Mouse (Mus musculus) heart, embryonic 10.5 days (tissue): ENCODE measurements at regions not wholly inside any gene's neighbourhood (a gene's known extent, or its start where the extent isn't known, plus 50 kb on each side); places are given as distances from the start of the nearest gene placed in this dataset.

ENCODE experiments used
- DNase-seq: peaks from one replicate; pipeline ENCODE4 v3.0.0-alpha.2; 2017; ENCODE audit warnings: low spot score
- H3K27ac ChIP-seq: fragments of 300-500 bp; sonication (generic); 2 replicates; pipeline ENCODE4 v1.5.1; 2016; ENCODE audit warnings: mild to moderate bottlenecking
- H3K27me3 ChIP-seq: fragments of 300-500 bp; sonication (generic); 2 replicates; pipeline ENCODE4 v1.6.1; 2016; ENCODE audit warnings: mild to moderate bottlenecking; ENCODE audit not compliant: poor library complexity, insufficient read depth, severe bottlenecking
- H3K36me3 ChIP-seq: fragments of 300-500 bp; sonication (generic); 2 replicates; pipeline ENCODE4 v1.6.1; 2016; ENCODE audit warnings: mild to moderate bottlenecking, moderate library complexity
- H3K4me1 ChIP-seq: fragments of 300-500 bp; sonication (generic); 2 replicates; pipeline ENCODE4 v1.6.1; 2016; ENCODE audit warnings: mild to moderate bottlenecking
- H3K4me3 ChIP-seq: fragments of 300-500 bp; sonication (generic); 2 replicates; pipeline ENCODE4 v1.5.1; 2016; ENCODE audit warnings: mild to moderate bottlenecking, moderate library complexity
- H3K9me3 ChIP-seq: fragments of 300-500 bp; sonication (generic); 2 replicates; pipeline ENCODE4 v1.6.1; 2016; ENCODE audit warnings: mild to moderate bottlenecking, moderate library complexity
- WGBS: fragments of 180-500 bp; shearing (Covaris S2); methylation state at CpG from one replicate; pipeline ENCODE4 v1.1.7; 2016; 5-methylcytosine and 5-hydroxymethylcytosine counted together

GRCm38 (mm10) chr10:66857330-66857729 lies 238.6 kb upstream of the Jmjd1c start:
- H3K27ac ChIP-seq, result no peak overlapping the region

GRCm38 (mm10) chr10:66861421-66861820 lies 234.5 kb upstream of the Jmjd1c start:
- WGBS, result 67% methylated on average over 1 of the region's 1 CpGs
- Histone ChIP-seq H3K36me3 (no peaks in the 10 kb centered on the region), H3K27ac (no peak overlapping the region), H3K4me3 (no peak overlapping the region), H3K4me1 (peaks cover 6% of the 10 kb centered on the region; the same call in 1 of the 2 replicates), H3K27me3 (no peaks in the 10 kb centered on the region), H3K9me3 (no peaks in the 10 kb centered on the region)
- DNase-seq, result no peak

More at GRCm38 (mm10) chr10:66857330-66857729, 238.6 kb upstream of the Jmjd1c start:
- H3K4me1 ChIP-seq, result no peaks in the 10 kb centered on the region
- H3K27me3 ChIP-seq, result no peaks in the 10 kb centered on the region
- H3K36me3 ChIP-seq, result no peaks in the 10 kb centered on the region
- WGBS, result 84% methylated on average over 7 of the region's 7 CpGs
- H3K9me3 ChIP-seq, result no peaks in the 10 kb centered on the region
- DNase-seq, result no peak
- H3K4me3 ChIP-seq, result no peak overlapping the region

GRCm38 (mm10) chr10:66864161-66864862 lies 231.6 kb upstream of the Jmjd1c start:
- Histone ChIP-seq H3K4me1 (peaks cover 6% of the 10 kb centered on the region; the same call in 1 of the 2 replicates), H3K36me3 (no peaks in the 10 kb centered on the region), H3K27me3 (no peaks in the 10 kb centered on the region), H3K9me3 (no peaks in the 10 kb centered on the region), H3K4me3 (no peak overlapping the region), H3K27ac (peak overlapping the region; percentile 59; the same call in 1 of the 2 replicates)
- WGBS, result 54% methylated on average over 14 of the region's 14 CpGs
- peak; percentile 78 for DNase-seq

- H3K4me3 ChIP-seq, result no peak overlapping the region
- H3K4me1 ChIP-seq, result peaks cover 6% of the 10 kb centered on the region; the same call in 1 of the 2 replicates
- no peaks in the 10 kb centered on the region for H3K9me3 ChIP-seq
- no peaks in the 10 kb centered on the region for H3K27me3 ChIP-seq
- no peak for DNase-seq
- H3K36me3 ChIP-seq, result no peaks in the 10 kb centered on the region
- WGBS, result 75% methylated on average over 10 of the region's 10 CpGs
- H3K27ac ChIP-seq, result no peak overlapping the region
These were observed 230.8 kb upstream of the Jmjd1c start for GRCm38 (mm10) chr10:66865010-66865582.

DNA sequence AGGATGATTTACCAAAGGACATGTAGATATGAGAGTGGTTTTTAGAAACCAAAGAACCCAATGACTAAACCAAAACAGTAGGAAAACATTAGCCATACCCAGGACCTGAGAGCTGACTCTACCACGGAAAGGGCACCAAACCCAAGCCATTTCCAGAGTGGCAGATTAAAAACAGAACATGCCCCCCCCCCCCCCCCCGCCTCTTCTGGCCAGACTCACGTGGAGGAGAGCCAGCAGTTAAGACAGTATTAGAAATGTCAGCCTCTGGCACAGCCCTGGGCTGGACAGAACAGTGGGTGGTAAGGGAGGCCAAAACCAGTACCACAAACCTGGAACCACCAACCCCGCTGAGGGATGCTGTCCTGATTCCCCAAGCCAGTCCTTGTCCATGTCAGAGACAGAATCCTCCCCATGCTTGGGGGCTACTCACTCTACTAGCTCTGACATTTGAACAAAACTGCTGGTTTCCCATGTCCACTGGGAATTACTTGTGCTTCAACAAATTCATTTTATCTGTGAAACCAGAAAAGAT lies 224.7 kb upstream of the Jmjd1c start:
- H3K27me3 ChIP-seq, result no peaks in the 10 kb centered on the region
- H3K4me3 ChIP-seq, result no peak overlapping the region
- DNase-seq, result no peak
- 65% methylated on average over 4 of the region's 4 CpGs for WGBS
- H3K36me3 ChIP-seq, result no peaks in the 10 kb centered on the region
- no peaks in the 10 kb centered on the region for H3K4me1 ChIP-seq
- no peak overlapping the region for H3K27ac ChIP-seq
- no peaks in the 10 kb centered on the region for H3K9me3 ChIP-seq

GRCm38 (mm10) chr10:66871673-66872072 lies 224.3 kb upstream of the Jmjd1c start:
- Histone ChIP-seq H3K36me3 (no peaks in the 10 kb centered on the region), H3K4me1 (no peaks in the 10 kb centered on the region), H3K27ac (no peak overlapping the region), H3K4me3 (no peak overlapping the region), H3K9me3 (no peaks in the 10 kb centered on the region), H3K27me3 (no peaks in the 10 kb centered on the region)
- WGBS, result 71% methylated on average over 1 of the region's 1 CpGs
- DNase-seq, result no peak

- Histone ChIP-seq H3K36me3 (no peaks in the 10 kb centered on the region), H3K4me1 (no peaks in the 10 kb centered on the region), H3K9me3 (no peaks in the 10 kb centered on the region), H3K27me3 (no peaks in the 10 kb centered on the region), H3K27ac (no peak overlapping the region), H3K4me3 (no peak overlapping the region)
- WGBS, result 93% methylated on average over 4 of the region's 4 CpGs
- no peak for DNase-seq
These were observed 222.5 kb upstream of the Jmjd1c start for GRCm38 (mm10) chr10:66873468-66873867.

DNA sequence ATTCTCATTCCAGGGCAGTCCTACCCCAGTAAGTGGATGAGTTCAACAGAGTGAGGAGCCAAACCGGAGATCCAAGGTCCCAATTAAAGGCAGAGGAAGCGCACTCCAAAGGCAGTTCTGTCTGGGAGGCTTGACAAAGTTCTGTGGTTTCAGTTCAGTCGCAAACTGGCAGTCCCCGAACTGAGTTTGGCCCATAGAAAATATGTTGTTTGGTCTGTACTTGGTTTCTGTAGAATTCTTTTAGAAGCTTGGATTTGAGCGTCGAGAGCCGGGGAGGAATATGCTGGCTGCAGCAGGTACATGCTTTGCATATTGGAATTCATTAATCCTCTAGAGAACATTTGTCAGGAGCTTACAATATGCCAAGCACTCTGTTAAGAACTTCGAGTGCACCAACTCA lies 216.9 kb upstream of the Jmjd1c start:
- no peaks in the 10 kb centered on the region for H3K36me3 ChIP-seq
- no peaks in the 10 kb centered on the region for H3K4me1 ChIP-seq
- WGBS, result 84% methylated on average over 8 of the region's 8 CpGs
- H3K27me3 ChIP-seq, result no peaks in the 10 kb centered on the region
- no peak overlapping the region for H3K27ac ChIP-seq
- DNase-seq, result no peak
- H3K4me3 ChIP-seq, result no peak overlapping the region
- no peaks in the 10 kb centered on the region for H3K9me3 ChIP-seq

DNA sequence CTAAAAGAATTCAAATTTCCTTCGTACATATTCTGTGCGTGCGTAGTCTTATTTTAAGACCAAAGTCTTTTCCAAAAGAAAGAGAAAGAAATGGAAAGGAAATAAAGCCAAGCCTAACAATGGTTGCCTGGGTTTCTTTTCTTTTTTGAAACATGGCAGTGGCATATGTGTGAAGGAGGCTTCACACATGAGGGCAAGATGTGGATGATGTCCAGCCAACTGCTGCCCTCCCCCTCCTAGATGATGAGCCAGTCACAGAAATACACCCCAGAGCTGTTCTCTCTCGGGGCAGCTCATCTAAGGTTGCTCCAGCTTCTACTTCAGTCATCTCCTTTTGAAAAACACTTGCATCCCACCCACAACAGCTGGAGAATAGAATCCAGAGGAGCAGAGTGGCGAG lies 213.1 kb upstream of the Jmjd1c start:
- 93% methylated on average over 5 of the region's 5 CpGs for WGBS
- Histone ChIP-seq H3K36me3 (no peaks in the 10 kb centered on the region), H3K27me3 (no peaks in the 10 kb centered on the region), H3K9me3 (no peaks in the 10 kb centered on the region), H3K27ac (no peak overlapping the region), H3K4me1 (no peaks in the 10 kb centered on the region), H3K4me3 (no peak overlapping the region)
- no peak for DNase-seq

- WGBS, result 76% methylated on average over 5 of the region's 5 CpGs
- H3K27ac ChIP-seq, result no peak overlapping the region
- no peaks in the 10 kb centered on the region for H3K9me3 ChIP-seq
- H3K4me1 ChIP-seq, result no peaks in the 10 kb centered on the region
- no peaks in the 10 kb centered on the region for H3K36me3 ChIP-seq
- DNase-seq, result no peak
- H3K4me3 ChIP-seq, result no peak overlapping the region
- H3K27me3 ChIP-seq, result no peaks in the 10 kb centered on the region
These were observed 210.3 kb upstream of the Jmjd1c start for GRCm38 (mm10) chr10:66885575-66885974.

DNA sequence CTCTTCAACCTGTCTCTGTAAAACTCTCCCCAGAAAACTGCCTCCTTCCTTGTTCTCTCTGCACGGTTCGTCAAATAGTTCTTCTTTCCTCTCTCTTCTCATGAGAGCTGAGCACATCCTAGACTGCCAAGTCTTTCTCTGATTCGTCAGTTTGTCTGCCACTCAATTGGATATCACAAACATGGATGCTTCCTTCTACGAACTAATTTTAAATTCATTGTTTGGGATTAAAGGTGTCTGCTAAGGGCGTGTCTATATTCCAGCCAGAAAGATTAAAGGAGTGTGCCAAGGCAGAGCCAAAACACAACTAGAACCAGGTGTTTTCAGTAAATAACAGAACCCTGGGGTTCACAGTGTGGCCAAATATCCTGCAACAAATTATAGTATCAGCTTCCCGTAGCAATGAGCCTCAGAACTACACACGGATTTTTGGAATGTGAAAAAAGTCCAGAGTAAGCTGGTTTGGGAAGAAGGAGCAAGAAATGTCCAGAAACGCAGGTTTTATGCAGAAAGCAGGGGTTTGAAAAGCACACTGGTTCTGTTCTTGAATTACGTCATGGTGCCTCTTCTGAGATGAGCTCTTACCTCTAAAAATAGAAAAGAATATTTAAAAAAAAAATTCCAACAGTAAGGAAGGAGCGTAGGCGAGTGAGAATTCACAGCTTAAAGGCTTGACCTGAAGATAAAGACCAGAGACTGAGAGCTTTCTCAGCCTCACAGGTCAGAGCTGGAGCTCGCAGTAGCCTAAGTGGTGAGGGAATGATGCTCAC lies 206.0 kb upstream of the Jmjd1c start:
- WGBS, result 80% methylated on average over 12 of the region's 12 CpGs
- no peaks in the 10 kb centered on the region for H3K27me3 ChIP-seq
- DNase-seq, result no peak
- H3K27ac ChIP-seq, result no peak overlapping the region
- H3K4me1 ChIP-seq, result no peaks in the 10 kb centered on the region
- no peaks in the 10 kb centered on the region for H3K9me3 ChIP-seq
- no peaks in the 10 kb centered on the region; the same call in 1 of the 2 replicates for H3K36me3 ChIP-seq
- no peak overlapping the region for H3K4me3 ChIP-seq

GRCm38 (mm10) chr10:66891811-66892210 lies 204.1 kb upstream of the Jmjd1c start:
- H3K9me3 ChIP-seq, result no peaks in the 10 kb centered on the region
- no peaks in the 10 kb centered on the region for H3K27me3 ChIP-seq
- peaks cover 1% of the 10 kb centered on the region; the same call in 1 of the 2 replicates for H3K4me1 ChIP-seq
- no peak overlapping the region for H3K4me3 ChIP-seq
- H3K36me3 ChIP-seq, result no peaks in the 10 kb centered on the region; the same call in 1 of the 2 replicates
- 81% methylated on average over 1 of the region's 1 CpGs for WGBS
- DNase-seq, result no peak
- H3K27ac ChIP-seq, result no peak overlapping the region

- H3K9me3 ChIP-seq, result no peaks in the 10 kb centered on the region
- DNase-seq, result no peak
- H3K27me3 ChIP-seq, result no peaks in the 10 kb centered on the region
- no peak overlapping the region for H3K4me3 ChIP-seq
- peaks cover 10% of the 10 kb centered on the region for H3K4me1 ChIP-seq
- no peak overlapping the region for H3K27ac ChIP-seq
- WGBS, result 70% methylated on average over 14 of the region's 14 CpGs
- no peaks in the 10 kb centered on the region; the same call in 1 of the 2 replicates for H3K36me3 ChIP-seq
These were observed 202.1 kb upstream of the Jmjd1c start for GRCm38 (mm10) chr10:66893836-66894235.
